Mouse (Mus musculus): ENCODE data around the gene Gm6588. TPM values are rescaled to one million over a fixed set of nuclear protein-coding genes. Genes with fewer than 3 reads are reported as not detected.

Gene Gm6588
- polyA plus RNA-seq, 1 experiment from 2014 or later: not detected

GRCm38 (mm10) chr5:112454966-112455555, 5.8 kb downstream of the Gm6588 start:
- 58% methylated on average over 12 of the region's 12 CpGs for WGBS
- Histone ChIP-seq H3K4me1 (ENCODE audit: control insufficient read depth, insufficient read depth, low read length) (no peaks in the 10 kb centered on the region), H3K27ac (ENCODE audit: low read length) (no peak overlapping the region), H3K9ac (ENCODE audit: low read depth, low read length) (no peak overlapping the region), H3K4me3 (ENCODE audit: low read length) (no peak overlapping the region), H3K4me2 (ENCODE audit: low read depth, low read length) (no peak overlapping the region), H3K27me3 (replicated peaks; ENCODE audit: control insufficient read depth, insufficient read depth, low read length) (no peaks in the 10 kb centered on the region), H3K36me3 (ENCODE audit: control insufficient read depth, insufficient read depth, low read length) (no peaks in the 10 kb centered on the region), H3K9me3 (ENCODE audit: control insufficient read depth, low read length) (no peaks in the 10 kb centered on the region)
- no peak for ATAC-seq

- H3K27me3 ChIP-seq (replicated peaks; ENCODE audit: control insufficient read depth, insufficient read depth, low read length): no peaks in the 10 kb centered on the region
- no peak for ATAC-seq
- no peaks in the 10 kb centered on the region for H3K9me3 ChIP-seq (ENCODE audit: control insufficient read depth, low read length)
- H3K4me1 ChIP-seq (ENCODE audit: control insufficient read depth, insufficient read depth, low read length): no peaks in the 10 kb centered on the region
- H3K27ac ChIP-seq (ENCODE audit: low read length): no peak overlapping the region
- no peak overlapping the region for H3K9ac ChIP-seq (ENCODE audit: low read depth, low read length)
- no peak overlapping the region for H3K4me3 ChIP-seq (ENCODE audit: low read length)
- 66% methylated on average over 3 of the region's 3 CpGs for WGBS
- no peak overlapping the region for H3K4me2 ChIP-seq (ENCODE audit: low read depth, low read length)
- no peaks in the 10 kb centered on the region for H3K36me3 ChIP-seq (ENCODE audit: control insufficient read depth, insufficient read depth, low read length)
Observed at GRCm38 (mm10) chr5:112459903-112460302, 10.7 kb downstream of the Gm6588 start.

GRCm38 (mm10) chr5:112466331-112466730, 17.1 kb downstream of the Gm6588 start:
- H3K9ac ChIP-seq (ENCODE audit: low read depth, low read length): no peak overlapping the region
- H3K27me3 ChIP-seq (replicated peaks; ENCODE audit: control insufficient read depth, insufficient read depth, low read length): no peaks in the 10 kb centered on the region
- H3K4me2 ChIP-seq (ENCODE audit: low read depth, low read length): no peak overlapping the region
- H3K4me3 ChIP-seq (ENCODE audit: low read length): no peak overlapping the region
- no peak overlapping the region for H3K27ac ChIP-seq (ENCODE audit: low read length)
- WGBS: 33% methylated on average over 6 of the region's 6 CpGs
- H3K36me3 ChIP-seq (ENCODE audit: control insufficient read depth, insufficient read depth, low read length): no peaks in the 10 kb centered on the region
- no peaks in the 10 kb centered on the region for H3K9me3 ChIP-seq (ENCODE audit: control insufficient read depth, low read length)
- H3K4me1 ChIP-seq (ENCODE audit: control insufficient read depth, insufficient read depth, low read length): no peaks in the 10 kb centered on the region
- no peak for ATAC-seq

- Histone ChIP-seq H3K4me3 (ENCODE audit: low read length) (no peak overlapping the region), H3K9ac (ENCODE audit: low read depth, low read length) (no peak overlapping the region), H3K9me3 (ENCODE audit: control insufficient read depth, low read length) (no peaks in the 10 kb centered on the region), H3K4me2 (ENCODE audit: low read depth, low read length) (no peak overlapping the region), H3K27me3 (replicated peaks; ENCODE audit: control insufficient read depth, insufficient read depth, low read length) (no peaks in the 10 kb centered on the region), H3K4me1 (ENCODE audit: control insufficient read depth, insufficient read depth, low read length) (no peaks in the 10 kb centered on the region), H3K36me3 (ENCODE audit: control insufficient read depth, insufficient read depth, low read length) (no peaks in the 10 kb centered on the region), H3K27ac (ENCODE audit: low read length) (no peak overlapping the region)
- WGBS: 80% methylated on average over 4 of the region's 4 CpGs
- no peak for ATAC-seq
Observed at GRCm38 (mm10) chr5:112468986-112469581, 19.9 kb downstream of the Gm6588 start.

- ATAC-seq: no peak
- no peaks in the 10 kb centered on the region for H3K36me3 ChIP-seq (ENCODE audit: control insufficient read depth, insufficient read depth, low read length)
- 67% methylated on average over 6 of the region's 6 CpGs for WGBS
- H3K27me3 ChIP-seq (replicated peaks; ENCODE audit: control insufficient read depth, insufficient read depth, low read length): no peaks in the 10 kb centered on the region
- H3K4me1 ChIP-seq (ENCODE audit: control insufficient read depth, insufficient read depth, low read length): no peaks in the 10 kb centered on the region
- no peaks in the 10 kb centered on the region for H3K9me3 ChIP-seq (ENCODE audit: control insufficient read depth, low read length)
- no peak overlapping the region for H3K9ac ChIP-seq (ENCODE audit: low read depth, low read length)
- H3K4me2 ChIP-seq (ENCODE audit: low read depth, low read length): no peak overlapping the region
- H3K4me3 ChIP-seq (ENCODE audit: low read length): no peak overlapping the region
- H3K27ac ChIP-seq (ENCODE audit: low read length): no peak overlapping the region
Observed at GRCm38 (mm10) chr5:112470144-112470543, 20.9 kb downstream of the Gm6588 start.

GRCm38 (mm10) chr5:112473453-112473852, 24.2 kb downstream of the Gm6588 start:
- ATAC-seq: 0 out of 2 replicates have a peak, but pooled peaks have one; percentile 21
- H3K36me3 ChIP-seq (ENCODE audit: control insufficient read depth, insufficient read depth, low read length): no peaks in the 10 kb centered on the region
- no peaks in the 10 kb centered on the region for H3K9me3 ChIP-seq (ENCODE audit: control insufficient read depth, low read length)
- no peak overlapping the region for H3K4me2 ChIP-seq (ENCODE audit: low read depth, low read length)
- no peaks in the 10 kb centered on the region for H3K4me1 ChIP-seq (ENCODE audit: control insufficient read depth, insufficient read depth, low read length)
- H3K9ac ChIP-seq (ENCODE audit: low read depth, low read length): no peak overlapping the region
- H3K27me3 ChIP-seq (replicated peaks; ENCODE audit: control insufficient read depth, insufficient read depth, low read length): no peaks in the 10 kb centered on the region
- H3K4me3 ChIP-seq (ENCODE audit: low read length): no peak overlapping the region
- H3K27ac ChIP-seq (ENCODE audit: low read length): no peak overlapping the region
- WGBS: 19% methylated on average over 6 of the region's 6 CpGs

- no peak overlapping the region for H3K4me3 ChIP-seq (ENCODE audit: low read length)
- no peak overlapping the region for H3K27ac ChIP-seq (ENCODE audit: low read length)
- no peak overlapping the region for H3K4me2 ChIP-seq (ENCODE audit: low read depth, low read length)
- WGBS: 43% methylated on average over 19 of the region's 19 CpGs
- H3K9me3 ChIP-seq (ENCODE audit: control insufficient read depth, low read length): no peaks in the 10 kb centered on the region
- H3K9ac ChIP-seq (ENCODE audit: low read depth, low read length): no peak overlapping the region
- no peak for ATAC-seq
- H3K36me3 ChIP-seq (ENCODE audit: control insufficient read depth, insufficient read depth, low read length): no peaks in the 10 kb centered on the region
- H3K27me3 ChIP-seq (replicated peaks; ENCODE audit: control insufficient read depth, insufficient read depth, low read length): peaks cover 3% of the 10 kb centered on the region; the same call in 1 of the 2 replicates
- H3K4me1 ChIP-seq (ENCODE audit: control insufficient read depth, insufficient read depth, low read length): no peaks in the 10 kb centered on the region
Observed at GRCm38 (mm10) chr5:112481946-112482410, 32.8 kb downstream of the Gm6588 start.

GRCm38 (mm10) chr5:112482551-112482950, 33.3 kb downstream of the Gm6588 start:
- WGBS: 63% methylated on average over 13 of the region's 13 CpGs
- H3K27ac ChIP-seq (ENCODE audit: low read length): no peak overlapping the region
- ATAC-seq: no peak
- H3K4me2 ChIP-seq (ENCODE audit: low read depth, low read length): no peak overlapping the region
- H3K9me3 ChIP-seq (ENCODE audit: control insufficient read depth, low read length): no peaks in the 10 kb centered on the region
- H3K4me3 ChIP-seq (ENCODE audit: low read length): no peak overlapping the region
- H3K27me3 ChIP-seq (replicated peaks; ENCODE audit: control insufficient read depth, insufficient read depth, low read length): peaks cover 3% of the 10 kb centered on the region; the same call in 1 of the 2 replicates
- no peaks in the 10 kb centered on the region for H3K4me1 ChIP-seq (ENCODE audit: control insufficient read depth, insufficient read depth, low read length)
- H3K9ac ChIP-seq (ENCODE audit: low read depth, low read length): no peak overlapping the region
- H3K36me3 ChIP-seq (ENCODE audit: control insufficient read depth, insufficient read depth, low read length): no peaks in the 10 kb centered on the region

- Histone ChIP-seq H3K27me3 (replicated peaks; ENCODE audit: control insufficient read depth, insufficient read depth, low read length) (peaks cover 3% of the 10 kb centered on the region; the same call in 1 of the 2 replicates), H3K4me2 (ENCODE audit: low read depth, low read length) (no peak overlapping the region), H3K27ac (ENCODE audit: low read length) (no peak overlapping the region), H3K4me1 (ENCODE audit: control insufficient read depth, insufficient read depth, low read length) (no peaks in the 10 kb centered on the region), H3K9me3 (ENCODE audit: control insufficient read depth, low read length) (no peaks in the 10 kb centered on the region), H3K36me3 (ENCODE audit: control insufficient read depth, insufficient read depth, low read length) (no peaks in the 10 kb centered on the region), H3K9ac (ENCODE audit: low read depth, low read length) (no peak overlapping the region), H3K4me3 (ENCODE audit: low read length) (no peak overlapping the region)
- WGBS: 83% methylated on average over 8 of the region's 8 CpGs
- ATAC-seq: no peak
Observed at GRCm38 (mm10) chr5:112483030-112483429, 33.8 kb downstream of the Gm6588 start.
